Mouse (Mus musculus) layer of hippocampus, adult 2 months (tissue): ENCODE results near the gene Yod1. TPM values are rescaled to one million over a fixed set of nuclear protein-coding genes. Genes with fewer than 3 reads are reported as not detected.

Source experiments
- DNase-seq, 2 experiments: peaks; one replicate each; pipeline ENCODE4 v3.0.0; 2022; ENCODE audit warnings: low spot score in 2 of 2
- H3K27ac ChIP-seq: fragments of 200-600 bp; 2 replicates; pipeline ENCODE4 v1.8.1; 2022
- H3K4me3 ChIP-seq: fragments of 200-600 bp; 2 replicates; pipeline ENCODE4 v1.8.1; 2022; ENCODE audit warnings: mild to moderate bottlenecking
- CTCF ChIP-seq: fragments of 200-600 bp; conservative IDR thresholded peaks from 2 replicates; pipeline ENCODE4 v1.8.1; 2022; ENCODE audit warnings: antibody characterized with exemption, mild to moderate bottlenecking, moderate library complexity
- long read RNA-seq, 2 experiments: library from polyadenylated mRNA; stranded (forward); transcript quantifications; one replicate each; pipeline ENCODE4 v2.0.0; 2021; ENCODE audit warnings: borderline mapping rate in 2 of 2
- total RNA-seq, 2 experiments: library from RNA; stranded (reverse); gene quantifications; 2 replicates each; pipeline ENCODE4 v1.2.3; 2021

Yod1 gene
- total RNA-seq, result 10 to 100 TPM; 17.9 to 18.0 TPM
- long read RNA-seq, experiment 1, full-length matches to known transcripts, result 1 of 2 reads
- long read RNA-seq, experiment 1, partial matches to known transcripts, result 0 of 2 reads
- long read RNA-seq, experiment 1, other reads (novel, unspliced or antisense), result 1 of 2 reads
- long read RNA-seq, experiment 2, full-length matches to known transcripts, result 1 of 2 reads
- long read RNA-seq, experiment 2, partial matches to known transcripts, result 0 of 2 reads
- long read RNA-seq, experiment 2, other reads (novel, unspliced or antisense), result 1 of 2 reads

GRCm38 (mm10) chr1:130717291-130717871 is at the start of gene Yod1:
Gene Yod1, plus strand, starts transcription at chr1:130717327.
- Histone ChIP-seq H3K27ac (peak within 1 kb of the TSS; percentile 95), H3K4me3 (peak within 1 kb of the TSS; percentile 100)
- peak; percentile 82 to 91 for DNase-seq
- TF ChIP-seq CTCF, result no peak; the same call in 1 of the 2 replicates

- DNase-seq, result no peak
- no peak overlapping the region for H3K27ac ChIP-seq
- no peak overlapping the region for H3K4me3 ChIP-seq
- TF ChIP-seq CTCF, result no peak
These were observed 38.6 kb upstream of the Yod1 start for GRCm38 (mm10) chr1:130678551-130678950.

- no peak for DNase-seq
- Histone ChIP-seq H3K4me3 (no peak overlapping the region), H3K27ac (no peak overlapping the region)
- no peak for TF ChIP-seq CTCF
These were observed 36.1 kb upstream of the Yod1 start for GRCm38 (mm10) chr1:130681075-130681474.

- TF ChIP-seq CTCF, result no peak
- Histone ChIP-seq H3K4me3 (no peak overlapping the region), H3K27ac (no peak overlapping the region)
- DNase-seq, result no peak
These were observed 35.3 kb upstream of the Yod1 start for GRCm38 (mm10) chr1:130681656-130682413.

- DNase-seq, result no peak
- Histone ChIP-seq H3K27ac (no peak overlapping the region), H3K4me3 (no peak overlapping the region)
- TF ChIP-seq CTCF, result no peak
These were observed 33.2 kb upstream of the Yod1 start for GRCm38 (mm10) chr1:130683905-130684304.

GRCm38 (mm10) chr1:130698601-130699000 is 18.5 kb upstream of the Yod1 start:
- TF ChIP-seq CTCF, result no peak

GRCm38 (mm10) chr1:130699937-130700633 is 17.0 kb upstream of the Yod1 start:
- Histone ChIP-seq H3K27ac (peak overlapping the region; percentile 18; the same call in 1 of the 2 replicates), H3K4me3 (no peak overlapping the region)
- TF ChIP-seq CTCF, result no peak
- peak in 1 of 2 experiments; percentile 36 for DNase-seq

More at GRCm38 (mm10) chr1:130698601-130699000, 18.5 kb upstream of the Yod1 start:
- H3K27ac ChIP-seq, result no peak overlapping the region
- DNase-seq, result no peak
- H3K4me3 ChIP-seq, result no peak overlapping the region

- Histone ChIP-seq H3K4me3 (no peak overlapping the region), H3K27ac (no peak overlapping the region)
- no peak for TF ChIP-seq CTCF
- DNase-seq, result no peak
These were observed 15.2 kb upstream of the Yod1 start for GRCm38 (mm10) chr1:130701976-130702375.

GRCm38 (mm10) chr1:130703613-130704012 is 13.5 kb upstream of the Yod1 start:
- TF ChIP-seq CTCF, result no peak
- no peak overlapping the region for H3K4me3 ChIP-seq
- DNase-seq, result no peak
- no peak overlapping the region for H3K27ac ChIP-seq

- TF ChIP-seq CTCF, result no peak
- DNase-seq, result no peak
- Histone ChIP-seq H3K27ac (no peak overlapping the region), H3K4me3 (no peak overlapping the region)
These were observed 6.6 kb upstream of the Yod1 start for GRCm38 (mm10) chr1:130710283-130711080.

- no peak for TF ChIP-seq CTCF
- Histone ChIP-seq H3K27ac (no peak overlapping the region), H3K4me3 (no peak overlapping the region)
- no peak for DNase-seq
These were observed 3.1 kb upstream of the Yod1 start for GRCm38 (mm10) chr1:130714046-130714445.
